Mouse (Mus musculus): ENCODE measurements around the gene Trpm7.

DNA sequence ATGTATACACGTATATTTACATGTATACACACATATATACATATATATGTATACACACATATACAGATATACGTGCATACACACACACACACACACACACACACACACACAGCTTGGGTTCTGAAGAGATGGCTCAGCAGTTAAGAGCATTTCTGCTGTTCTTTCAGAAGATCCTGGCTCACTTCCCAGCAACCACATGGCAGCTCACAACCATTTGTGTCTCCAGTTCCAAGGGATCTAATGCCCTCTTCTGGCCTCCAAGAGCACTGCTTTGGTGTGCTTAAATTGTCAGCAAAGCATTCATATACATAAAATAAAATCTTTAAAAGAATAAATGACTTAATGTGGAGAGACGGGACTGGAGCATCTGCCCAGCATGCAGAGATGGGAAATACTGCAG lies 93.6 kb downstream of the Trpm7 start:
- TF ChIP-seq CTCF (conservative IDR thresholded peaks at IDR 0.05; ENCODE audit: insufficient read depth, insufficient read length, low read depth, low read length) = peak; percentile 74
- no peak for TF ChIP-seq POLR2A (IDR thresholded peaks at IDR 0.05; ENCODE audit: low read depth, low read length)

All from kidney, adult 2 months (tissue).